Mouse (Mus musculus): ENCODE results near the gene Patj. TPM values are rescaled to one million over a fixed set of nuclear protein-coding genes. Genes with fewer than 3 reads are reported as not detected.

The Patj gene
- total and polyA plus RNA-seq, 3 experiments = 0.19 to 0.46 TPM; not detected in 1

DNA sequence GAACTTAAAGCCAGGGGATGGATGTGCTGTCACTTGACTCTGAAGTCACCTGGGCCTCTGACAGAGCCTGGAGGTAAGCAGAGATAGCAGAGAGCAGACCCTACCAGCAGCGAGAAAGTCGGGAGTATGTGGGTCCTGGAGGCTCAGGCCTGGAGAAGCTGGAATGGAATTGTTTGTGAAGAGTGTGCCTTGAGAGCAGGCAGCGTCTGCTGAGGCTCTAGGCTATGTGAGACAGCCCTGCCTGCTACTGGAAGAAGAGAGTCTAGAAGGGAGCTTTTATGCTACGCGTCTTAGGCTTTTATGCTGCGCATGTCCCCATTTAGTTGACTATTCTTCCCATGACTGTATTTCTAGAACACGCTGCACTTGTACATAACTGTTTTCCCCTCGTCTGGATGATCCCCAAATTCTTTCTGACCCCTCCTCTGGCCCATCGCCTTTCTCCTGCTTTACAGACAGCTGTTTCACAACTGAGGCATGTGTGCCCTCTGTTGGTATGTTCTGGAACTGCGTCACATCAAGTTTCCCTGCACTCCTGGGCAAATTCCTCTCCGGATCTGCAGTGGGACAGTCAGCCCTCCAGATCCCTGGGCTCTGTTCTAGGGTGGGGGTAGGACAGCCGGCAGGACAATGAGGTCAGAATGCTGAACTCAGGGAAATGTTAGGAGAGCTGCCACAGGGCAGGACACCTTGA is 306.8 kb downstream of the Patj start:
- no peaks in the 10 kb centered on the region for H3K79me2 ChIP-seq (ENCODE audit: control insufficient read depth, insufficient read depth, low read length, poor library complexity)
- TF ChIP-seq CTCF (IDR thresholded peaks at IDR 0.05 in 2 of 3, conservative IDR thresholded peaks at IDR 0.05 in 1 of 3; ENCODE audit: control insufficient read depth in 1 of 3, insufficient read depth in 1 of 3, low read depth in 2 of 3, low read length in 3 of 3, poor library complexity in 1 of 3, severe bottlenecking in 1 of 3) = peak; percentile 11 to 43 (median 24); a peak in 4 of 6 replicates
- no peak for TF ChIP-seq BHLHE40 (IDR thresholded peaks at IDR 0.05; ENCODE audit: borderline replicate concordance, low read depth, low read length)
- peak; percentile 19; the same call in 1 of the 2 replicates for TF ChIP-seq SMC3 (IDR thresholded peaks at IDR 0.05; ENCODE audit: low read depth, low read length)
- TF ChIP-seq CHD2 (IDR thresholded peaks at IDR 0.05; ENCODE audit: low read length) = no peak
- TF ChIP-seq RAD21 (IDR thresholded peaks at IDR 0.05; ENCODE audit: low read depth, low read length) = peak; percentile 10
- TF ChIP-seq TCF12 (IDR thresholded peaks at IDR 0.05; ENCODE audit: low read depth, low read length) = no peak
- H3K4me1 ChIP-seq (ENCODE audit: control insufficient read depth in 1 of 2, insufficient read depth in 2 of 2, low read length in 2 of 2) = no peaks in the 10 kb centered on the region
- no peak for DNase-seq (ENCODE audit: low read depth, low spot score)
- no peaks in the 10 kb centered on the region for H3K27me3 ChIP-seq (ENCODE audit: control insufficient read depth in 1 of 2, insufficient read depth in 2 of 2, low read length in 2 of 2)
- H3K4me3 ChIP-seq (ENCODE audit: control insufficient read depth in 1 of 2, insufficient read depth in 1 of 2, low read depth in 2 of 2, low read length in 2 of 2) = no peak overlapping the region
- H3K9ac ChIP-seq (ENCODE audit: control insufficient read depth, low read depth, low read length, poor library complexity, severe bottlenecking) = no peak overlapping the region
- no peaks in the 10 kb centered on the region for H3K9me3 ChIP-seq (replicated peaks; ENCODE audit: insufficient read depth, low read length)
- H3K27ac ChIP-seq (ENCODE audit: control insufficient read depth, low read depth, low read length) = no peak overlapping the region
- no peaks in the 10 kb centered on the region for H3K36me3 ChIP-seq (ENCODE audit: control insufficient read depth in 1 of 2, insufficient read depth in 2 of 2, low read length in 2 of 2)

DNA sequence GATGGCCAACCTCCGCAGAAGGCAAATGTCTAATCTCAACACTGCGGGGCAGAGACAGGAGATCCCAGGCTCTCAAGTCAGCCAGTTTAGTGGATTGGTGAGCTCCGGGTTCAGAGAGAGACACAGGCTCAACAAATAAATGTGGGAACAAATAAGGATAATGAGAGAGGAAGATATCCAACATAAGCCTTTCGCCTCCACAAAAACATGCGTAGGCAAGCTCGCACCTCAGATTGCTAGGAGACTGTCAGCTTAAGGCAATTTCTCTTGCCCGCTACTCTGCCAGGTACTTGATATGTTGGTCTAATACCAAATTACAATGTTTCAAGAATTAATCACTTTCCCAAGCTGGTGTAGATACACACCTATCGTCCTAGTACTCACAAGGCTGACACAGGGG is 315.3 kb downstream of the Patj start:
- H3K4me3 ChIP-seq (ENCODE audit: control insufficient read depth in 1 of 2, insufficient read depth in 1 of 2, low read depth in 2 of 2, low read length in 2 of 2) = no peak overlapping the region
- no peak for DNase-seq (ENCODE audit: low read depth, low spot score)
- no peak overlapping the region for H3K27ac ChIP-seq (ENCODE audit: control insufficient read depth, low read depth, low read length)
- no peak for TF ChIP-seq E2F4 (IDR thresholded peaks at IDR 0.05; ENCODE audit: borderline replicate concordance, low read depth, low read length)
- TF ChIP-seq ZC3H11A (IDR thresholded peaks at IDR 0.05; ENCODE audit: low read depth, low read length) = no peak
- TF ChIP-seq ZNF384 (IDR thresholded peaks at IDR 0.05; ENCODE audit: low read depth, low read length) = no peak
- TF ChIP-seq ELF1 (IDR thresholded peaks at IDR 0.05; ENCODE audit: low read depth, low read length) = no peak
- no peak for TF ChIP-seq USF2 (IDR thresholded peaks at IDR 0.05; ENCODE audit: borderline replicate concordance in 1 of 2, insufficient read depth in 1 of 2, low read depth in 1 of 2, low read length in 2 of 2)
- TF ChIP-seq MAFK (IDR thresholded peaks at IDR 0.05; ENCODE audit: borderline replicate concordance, low read depth, low read length) = no peak
- TF ChIP-seq ETS1 (IDR thresholded peaks at IDR 0.05; ENCODE audit: low read depth, low read length) = no peak
- no peak for TF ChIP-seq KAT2A (conservative IDR thresholded peaks at IDR 0.05; ENCODE audit: low read depth, low read length)
- no peak for TF ChIP-seq SIN3A (IDR thresholded peaks at IDR 0.05; ENCODE audit: low read length)
- TF ChIP-seq POLR2AphosphoS2 (IDR thresholded peaks at IDR 0.05; ENCODE audit: low read length) = no peak
- TF ChIP-seq CHD2 (IDR thresholded peaks at IDR 0.05; ENCODE audit: low read length) = no peak
- TF ChIP-seq UBTF (IDR thresholded peaks at IDR 0.05; ENCODE audit: borderline replicate concordance, insufficient read depth, low read depth, low read length) = no peak
- TF ChIP-seq SMC3 (IDR thresholded peaks at IDR 0.05; ENCODE audit: low read depth, low read length) = no peak
- no peak for TF ChIP-seq ZKSCAN1 (IDR thresholded peaks at IDR 0.05; ENCODE audit: low read depth, low read length)
- TF ChIP-seq BHLHE40 (IDR thresholded peaks at IDR 0.05; ENCODE audit: borderline replicate concordance, low read depth, low read length) = no peak
- TF ChIP-seq RCOR1 (IDR thresholded peaks at IDR 0.05; ENCODE audit: low read depth, low read length) = no peak
- no peaks in the 10 kb centered on the region for H3K4me1 ChIP-seq (ENCODE audit: control insufficient read depth in 1 of 2, insufficient read depth in 2 of 2, low read length in 2 of 2)
- H3K9ac ChIP-seq (ENCODE audit: control insufficient read depth, low read depth, low read length, poor library complexity, severe bottlenecking) = no peak overlapping the region
- no peaks in the 10 kb centered on the region for H3K79me2 ChIP-seq (ENCODE audit: control insufficient read depth, insufficient read depth, low read length, poor library complexity)
- H3K36me3 ChIP-seq (ENCODE audit: control insufficient read depth in 1 of 2, insufficient read depth in 2 of 2, low read length in 2 of 2) = no peaks in the 10 kb centered on the region
- H3K27me3 ChIP-seq (ENCODE audit: control insufficient read depth in 1 of 2, insufficient read depth in 2 of 2, low read length in 2 of 2) = no peaks in the 10 kb centered on the region
- no peaks in the 10 kb centered on the region for H3K9me3 ChIP-seq (replicated peaks; ENCODE audit: insufficient read depth, low read length)
